Mouse (Mus musculus): Measurements from ENCODE around the gene Idua. TPM values are rescaled to one million over a fixed set of nuclear protein-coding genes. Genes with fewer than 3 reads are reported as not detected.

Idua gene
- total and polyA plus RNA-seq, 3 experiments: 2.3 to 10.6 (median 5.8) TPM

DNA sequence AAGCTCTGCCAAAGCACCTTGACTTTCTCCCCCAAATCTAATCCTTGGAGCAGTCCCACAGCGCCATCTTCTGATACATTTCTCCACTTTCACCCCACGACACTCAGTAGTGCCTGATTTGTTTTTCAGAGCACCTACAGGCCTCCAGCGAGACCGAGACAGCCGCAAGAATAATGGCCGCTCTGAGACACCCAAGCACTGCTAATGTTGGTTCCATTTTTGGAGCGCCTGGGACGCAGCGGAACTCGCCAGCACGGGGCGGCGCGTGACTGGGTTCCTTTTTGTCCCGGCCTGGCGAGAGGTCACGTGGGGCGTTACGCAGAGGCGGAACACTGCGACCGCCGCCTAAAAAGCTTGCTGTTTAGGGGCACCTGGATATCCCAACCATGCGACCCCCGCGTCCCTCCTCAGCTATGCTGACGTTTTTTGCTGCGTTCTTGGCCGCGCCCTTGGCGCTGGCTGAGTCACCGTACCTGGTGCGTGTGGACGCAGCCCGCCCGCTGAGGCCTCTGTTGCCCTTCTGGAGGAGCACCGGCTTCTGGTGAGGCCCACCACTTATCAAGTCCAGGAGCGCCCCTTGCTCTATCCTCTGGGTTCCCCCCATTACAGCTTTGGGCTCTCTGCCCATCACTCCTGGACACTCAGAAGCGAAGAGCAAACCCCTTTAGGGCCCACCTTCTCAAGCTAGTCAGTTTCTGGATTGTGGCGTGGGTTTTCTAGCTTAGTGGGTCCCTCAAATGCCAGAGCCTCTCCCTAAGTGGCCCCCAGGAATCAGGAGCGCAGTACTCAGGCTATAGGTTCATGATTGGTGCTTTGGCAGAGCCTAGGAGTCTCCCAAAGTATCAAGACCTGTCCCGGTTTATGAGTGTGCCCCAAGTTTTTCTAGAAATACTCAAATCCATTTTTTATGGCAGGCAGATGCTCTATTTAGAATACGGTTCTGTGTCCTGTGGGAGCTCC is 9.1 kb downstream of the Idua start, which contains the start of gene Dgkq (continued):
- TF ChIP-seq UBTF (IDR thresholded peaks at IDR 0.05; ENCODE audit: low read depth, low read length) (no peak), NRF1 (IDR thresholded peaks at IDR 0.05; ENCODE audit: low read depth, low read length) (peak; percentile 54), MEF2A (IDR thresholded peaks at IDR 0.05; ENCODE audit: borderline replicate concordance, low read depth, low read length) (peak; percentile 69; the same call in 1 of the 2 replicates), BHLHE40 (IDR thresholded peaks at IDR 0.05; ENCODE audit: low read depth, low read length) (peak; percentile 99), POLR2A (IDR thresholded peaks at IDR 0.05; ENCODE audit: low read depth, low read length) (peak; percentile 86), ETS1 (conservative IDR thresholded peaks at IDR 0.05; ENCODE audit: low read depth, low read length) (0 out of 2 replicates have a peak, but pooled peaks have one; percentile 51), TCF12 (IDR thresholded peaks at IDR 0.05; ENCODE audit: low read depth, low read length) (peak; percentile 78; the same call in 1 of the 2 replicates), CTCF (conservative IDR thresholded peaks at IDR 0.05 in 1 of 2, IDR thresholded peaks at IDR 0.05 in 1 of 2; ENCODE audit: low read depth in 2 of 2, low read length in 2 of 2) (peak in 1 of 2 experiments; percentile 74; a peak in 2 of 4 replicates), IRF4 (IDR thresholded peaks at IDR 0.05; ENCODE audit: low read depth, low read length) (peak; percentile 40)

DNA sequence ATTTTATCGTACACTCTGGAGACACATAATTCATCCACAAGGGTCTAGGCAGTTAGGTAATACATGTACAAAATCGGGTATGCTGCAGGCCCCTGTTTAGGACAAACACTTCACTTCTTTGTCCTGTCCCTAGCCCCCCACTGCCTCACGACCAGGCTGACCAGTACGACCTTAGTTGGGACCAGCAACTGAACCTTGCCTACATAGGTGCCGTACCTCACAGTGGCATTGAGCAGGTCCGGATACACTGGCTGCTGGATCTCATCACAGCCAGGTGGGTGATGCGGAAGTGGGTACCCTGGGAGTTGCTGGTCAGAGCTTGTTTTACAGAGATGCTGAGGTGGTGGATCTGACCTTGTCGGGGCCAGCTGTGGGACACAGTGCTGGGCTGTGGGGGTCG is 9.9 kb downstream of the Idua start:
- in situ Hi-C loops (cut with MboI; ENCODE audit: low pct_ligation_motif_present, low pct_unique_long_range_greater_than_20kb, low sequenced_read_pairs) (loop anchor here (25.0 kb wide), 1 partner anchor 233 kb away; the partner anchor contains the start of genes Atp5k and Mfsd7a), dilution Hi-C loops (cut with MboI; ENCODE audit: extremely low pct_ligation_motif_present, extremely low pct_unique_long_range_greater_than_20kb, low sequenced_read_pairs) (no loop called here)
- H3K9me3 ChIP-seq (replicated peaks; ENCODE audit: low read length): no peaks in the 10 kb centered on the region
- peaks cover 2 to 31% of the 10 kb centered on the region in 2 experiments for H3K4me1 ChIP-seq (ENCODE audit: control insufficient read depth in 1 of 2, insufficient read depth in 2 of 2)
- H3K9ac ChIP-seq (ENCODE audit: insufficient read depth, low read depth): no peak overlapping the region; the same call in 1 of the 2 replicates
- TF ChIP-seq ZMIZ1 (IDR thresholded peaks at IDR 0.05; ENCODE audit: low read depth, low read length): no peak
- no peak for TF ChIP-seq TBP (conservative IDR thresholded peaks at IDR 0.05; ENCODE audit: low read depth, low read length)
- TF ChIP-seq NELFE (IDR thresholded peaks at IDR 0.05; ENCODE audit: low read depth, low read length): no peak
- peaks cover 13 to 36% of the 10 kb centered on the region in 2 experiments for H3K36me3 ChIP-seq (replicated peaks in 1 of 2; ENCODE audit: control insufficient read depth in 1 of 2, insufficient read depth in 1 of 2, low read length in 1 of 2)
- peak overlapping the region; percentile 65 for H3K4me2 ChIP-seq (ENCODE audit: insufficient read depth, low read depth, poor library complexity, severe bottlenecking)
- H3K27ac ChIP-seq (ENCODE audit: insufficient read depth, low read depth): no peak overlapping the region
- H3K27me3 ChIP-seq (replicated peaks): no peaks in the 10 kb centered on the region
- no peak for DNase-seq (ENCODE audit: extremely low read depth)
- no peaks in the 10 kb centered on the region for H3K79me2 ChIP-seq (replicated peaks; ENCODE audit: control insufficient read depth, extremely low read depth, insufficient read depth, poor library complexity, severe bottlenecking)
- peak overlapping the region; percentile 65 to 73 (median 66) for H3K4me3 ChIP-seq (replicated peaks in 1 of 3; ENCODE audit: low read depth in 2 of 3, low read length in 2 of 3, poor library complexity in 1 of 3)

DNA sequence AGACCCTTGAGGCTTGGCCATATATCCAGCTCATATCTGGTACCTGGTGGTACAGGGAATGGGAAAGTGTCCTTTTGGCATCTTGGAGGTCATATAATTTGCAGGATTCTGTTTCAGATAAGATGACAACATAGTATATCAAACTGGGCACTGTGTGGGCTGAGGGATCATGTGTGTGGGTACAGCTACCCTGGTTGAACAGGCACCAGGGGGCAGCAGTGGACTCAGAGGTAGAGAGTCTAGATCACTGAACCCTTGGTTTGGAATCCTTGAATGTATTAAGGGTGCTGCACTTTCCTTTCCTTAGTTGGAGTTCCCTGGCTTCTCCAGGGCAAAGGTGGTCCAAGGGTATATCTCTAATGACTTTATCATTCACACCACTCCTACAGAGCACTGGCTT is 10.7 kb downstream of the Idua start:
- dilution Hi-C loops (cut with MboI; ENCODE audit: extremely low pct_ligation_motif_present, extremely low pct_unique_long_range_greater_than_20kb, low sequenced_read_pairs): no loop called here
- Histone ChIP-seq H3K36me3 (replicated peaks in 1 of 2; ENCODE audit: control insufficient read depth in 1 of 2, insufficient read depth in 1 of 2, low read length in 1 of 2) (peaks cover 13 to 38% of the 10 kb centered on the region in 2 experiments), H3K9me3 (replicated peaks; ENCODE audit: low read length) (no peaks in the 10 kb centered on the region), H3K4me3 (replicated peaks in 1 of 3; ENCODE audit: low read depth in 2 of 3, low read length in 2 of 3, poor library complexity in 1 of 3) (no peak overlapping the region), H3K79me2 (replicated peaks; ENCODE audit: control insufficient read depth, extremely low read depth, insufficient read depth, poor library complexity, severe bottlenecking) (no peaks in the 10 kb centered on the region), H3K27ac (ENCODE audit: insufficient read depth, low read depth) (no peak overlapping the region), H3K4me2 (ENCODE audit: insufficient read depth, low read depth, poor library complexity, severe bottlenecking) (no peak overlapping the region), H3K27me3 (replicated peaks) (no peaks in the 10 kb centered on the region), H3K4me1 (ENCODE audit: control insufficient read depth in 1 of 2, insufficient read depth in 2 of 2) (peaks cover 2 to 31% of the 10 kb centered on the region in 2 experiments), H3K9ac (ENCODE audit: insufficient read depth, low read depth) (no peak overlapping the region)
- peak; percentile 61 for DNase-seq (ENCODE audit: extremely low read depth)
- in situ Hi-C loops (cut with MboI; ENCODE audit: low pct_ligation_motif_present, low pct_unique_long_range_greater_than_20kb, low sequenced_read_pairs): loop anchor here (25.0 kb wide), 1 partner anchor 233 kb away; the partner anchor contains the start of genes Atp5k and Mfsd7a
- TF ChIP-seq RAD21 (IDR thresholded peaks at IDR 0.05; ENCODE audit: low read depth, low read length) (peak; percentile 34), SMC3 (IDR thresholded peaks at IDR 0.05; ENCODE audit: low read depth, low read length) (peak; percentile 64), ZMIZ1 (IDR thresholded peaks at IDR 0.05; ENCODE audit: low read depth, low read length) (no peak), CTCF (conservative IDR thresholded peaks at IDR 0.05 in 1 of 2, IDR thresholded peaks at IDR 0.05 in 1 of 2; ENCODE audit: low read depth in 2 of 2, low read length in 2 of 2) (peak; percentile 30 to 70; a peak in 3 of 4 replicates), BHLHE40 (IDR thresholded peaks at IDR 0.05; ENCODE audit: low read depth, low read length) (no peak), TCF12 (IDR thresholded peaks at IDR 0.05; ENCODE audit: low read depth, low read length) (no peak), ZKSCAN1 (IDR thresholded peaks at IDR 0.05; ENCODE audit: borderline replicate concordance, low read depth, low read length) (no peak), EP300 (IDR thresholded peaks at IDR 0.05; ENCODE audit: low read length) (no peak), RCOR1 (conservative IDR thresholded peaks at IDR 0.05; ENCODE audit: low read depth, low read length) (no peak)
